Mouse (Mus musculus): ENCODE measurements at regions not wholly inside any gene's neighbourhood (a gene's known extent, or its start where the extent isn't known, plus 50 kb on each side); places are given as distances from the start of the nearest gene placed in this dataset.

- no peak for ATAC-seq (replicated peaks; ENCODE audit: low FRiP score, poor library complexity, severe bottlenecking)
Measured at GRCm38 (mm10) chr11:24664082-24664481, 586.2 kb downstream of the Bcl11a start.

- ATAC-seq (replicated peaks; ENCODE audit: low FRiP score, poor library complexity, severe bottlenecking), result no peak
Measured at GRCm38 (mm10) chr11:24665310-24665709, 587.5 kb downstream of the Bcl11a start.

- no peak for ATAC-seq (replicated peaks; ENCODE audit: low FRiP score, poor library complexity, severe bottlenecking)
Measured at GRCm38 (mm10) chr11:24671662-24672061, 593.8 kb downstream of the Bcl11a start.

GRCm38 (mm10) chr11:24673248-24674207, 595.7 kb downstream of the Bcl11a start:
- ATAC-seq (replicated peaks; ENCODE audit: low FRiP score, poor library complexity, severe bottlenecking), result no peak

- ATAC-seq (replicated peaks; ENCODE audit: low FRiP score, poor library complexity, severe bottlenecking), result no peak
Measured at GRCm38 (mm10) chr11:24674208-24674571, 596.3 kb downstream of the Bcl11a start.

- ATAC-seq (replicated peaks; ENCODE audit: low FRiP score, poor library complexity, severe bottlenecking), result no peak
Measured at GRCm38 (mm10) chr11:24677016-24677415, 599.2 kb downstream of the Bcl11a start.

GRCm38 (mm10) chr11:24679581-24679980, 601.7 kb downstream of the Bcl11a start:
- ATAC-seq (replicated peaks; ENCODE audit: low FRiP score, poor library complexity, severe bottlenecking), result no peak

- ATAC-seq (replicated peaks; ENCODE audit: low FRiP score, poor library complexity, severe bottlenecking), result no peak
Measured at GRCm38 (mm10) chr11:24682423-24682822, 604.6 kb downstream of the Bcl11a start.

GRCm38 (mm10) chr11:24685545-24686467, 608.0 kb downstream of the Bcl11a start:
- ATAC-seq (replicated peaks; ENCODE audit: low FRiP score, poor library complexity, severe bottlenecking), result no peak

- ATAC-seq (replicated peaks; ENCODE audit: low FRiP score, poor library complexity, severe bottlenecking), result no peak
Measured at GRCm38 (mm10) chr11:24688160-24688782, 610.4 kb downstream of the Bcl11a start.

GRCm38 (mm10) chr11:24689807-24690333, 612.0 kb downstream of the Bcl11a start:
- ATAC-seq (replicated peaks; ENCODE audit: low FRiP score, poor library complexity, severe bottlenecking), result no peak

GRCm38 (mm10) chr11:24693926-24694325, 616.1 kb downstream of the Bcl11a start:
- ATAC-seq (replicated peaks; ENCODE audit: low FRiP score, poor library complexity, severe bottlenecking), result no peak

GRCm38 (mm10) chr11:24695010-24695720, 617.3 kb downstream of the Bcl11a start:
- ATAC-seq (replicated peaks; ENCODE audit: low FRiP score, poor library complexity, severe bottlenecking), result no peak

- ATAC-seq (replicated peaks; ENCODE audit: low FRiP score, poor library complexity, severe bottlenecking), result no peak
Measured at GRCm38 (mm10) chr11:24696561-24696960, 618.7 kb downstream of the Bcl11a start.

GRCm38 (mm10) chr11:24708790-24709189, 630.9 kb downstream of the Bcl11a start:
- no peak for ATAC-seq (replicated peaks; ENCODE audit: low FRiP score, poor library complexity, severe bottlenecking)

- no peak for ATAC-seq (replicated peaks; ENCODE audit: low FRiP score, poor library complexity, severe bottlenecking)
Measured at GRCm38 (mm10) chr11:24716539-24717287, 638.9 kb downstream of the Bcl11a start.

GRCm38 (mm10) chr11:24724259-24724937, 646.5 kb downstream of the Bcl11a start:
- ATAC-seq (replicated peaks; ENCODE audit: low FRiP score, poor library complexity, severe bottlenecking), result no peak

- ATAC-seq (replicated peaks; ENCODE audit: low FRiP score, poor library complexity, severe bottlenecking), result no peak
Measured at GRCm38 (mm10) chr11:24726331-24726730, 648.5 kb downstream of the Bcl11a start.
